Mouse (Mus musculus) thymus, adult 2 months (tissue): ENCODE measurements at regions not wholly inside any gene's neighbourhood (a gene's known extent, or its start where the extent isn't known, plus 50 kb on each side); places are given as distances from the start of the nearest gene placed in this dataset.

Experiments used
- CTCF ChIP-seq: fragments of 200-500 bp; IDR thresholded peaks from 2 replicates; pipeline ENCODE4 v1.5.1; 2012; ENCODE audit warnings: mild to moderate bottlenecking, control low read depth, low read length, moderate library complexity, borderline replicate concordance; ENCODE audit not compliant: control insufficient read depth, poor library complexity, insufficient read depth; ENCODE audit errors: extremely low read depth
- POLR2A ChIP-seq: fragments of 200-500 bp; IDR thresholded peaks from 2 replicates; pipeline ENCODE4 v1.6.1; 2012; ENCODE audit warnings: mild to moderate bottlenecking, low read length, control low read depth, moderate library complexity; ENCODE audit not compliant: control insufficient read depth, poor library complexity, insufficient read depth; ENCODE audit errors: extremely low read depth

DNA sequence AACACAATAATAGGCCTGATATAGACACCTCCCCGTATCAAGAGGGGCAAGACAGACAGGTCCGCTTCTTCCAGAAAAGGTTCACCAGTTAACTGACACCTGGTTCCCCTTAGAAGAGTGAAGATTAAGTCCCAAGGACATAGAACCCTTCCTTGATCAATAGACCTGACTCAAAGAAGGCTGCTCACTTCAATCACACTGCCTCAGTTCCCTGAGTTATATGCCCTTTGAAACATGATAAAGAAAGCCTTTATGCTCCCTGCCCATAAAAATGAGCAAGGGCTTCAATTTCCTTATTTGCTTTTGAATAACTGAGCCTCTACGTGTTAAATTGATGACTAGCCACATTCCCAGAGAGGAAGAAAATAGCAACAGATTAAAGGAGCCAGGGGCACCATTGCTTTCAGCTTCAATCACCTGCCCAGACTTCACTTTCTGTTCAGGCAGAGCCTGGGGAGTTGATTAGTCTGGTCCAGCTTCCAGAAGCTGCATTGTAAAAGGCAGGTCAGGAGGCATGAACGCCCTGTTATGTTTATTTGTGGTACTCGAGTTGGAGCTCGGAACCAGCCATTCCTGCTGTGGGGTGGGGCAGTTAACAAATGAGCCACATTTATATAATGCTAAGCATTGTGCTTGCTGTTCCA lies 125.7 kb downstream of the Rap2a start:
- no peak for TF ChIP-seq POLR2A
- no peak for TF ChIP-seq CTCF
